Mouse (Mus musculus) heart, adult 2 months (tissue): ENCODE results near the gene Rnf111.

Source experiments
- CTCF ChIP-seq: fragments of 200-600 bp; IDR thresholded peaks from 2 replicates; pipeline ENCODE4 v1.8.1; 2022; ENCODE audit warnings: antibody characterized with exemption, mild to moderate bottlenecking, moderate library complexity
- EP300 ChIP-seq: fragments of 200-500 bp; IDR thresholded peaks from 2 replicates; pipeline ENCODE4 v1.6.1; 2011; ENCODE audit warnings: low read depth, low read length, control low read depth; ENCODE audit not compliant: insufficient read depth
- POLR2A ChIP-seq: fragments of 200-500 bp; IDR thresholded peaks from 2 replicates; pipeline ENCODE4 v1.6.1; 2011; ENCODE audit warnings: mild to moderate bottlenecking, low read depth, low read length, control low read depth; ENCODE audit not compliant: insufficient read depth

GRCm38 (mm10) chr9:70520651-70521050 lies 17.1 kb upstream of the Rnf111 start:
- TF ChIP-seq EP300 (no peak), CTCF (no peak), POLR2A (no peak)
